Comparison of ENCODE assay signal across 24 mouse cellular contexts in genomic region chr12:40906807-40907206, GRCm38 (mm10).
DNase-seq lines count a peak whose midpoint lies in the region; ATAC-seq and TF ChIP-seq lines count a peak whose summit lies in the region.
"Had no signal": no experiment of that assay in that cellular context is flagged by ENCODE, and none has a peak within 500 bp of the region (broad histone marks: within the 10 kb centered on the region; RNA-seq: fewer than 3 reads in every experiment).

No protein-coding gene starts in this region.

- no peaks in the 10 kb centered on the region for H3K36me3 ChIP-seq in kidney, embryonic 16.5 days (ENCODE audit: insufficient read depth, low read length)
- no peaks in the 10 kb centered on the region for H3K36me3 ChIP-seq in intestine, embryonic 15.5 days
- H3K36me3 ChIP-seq in intestine, postnatal 0 days (ENCODE audit: control insufficient read depth, insufficient read depth), result no peaks in the 10 kb centered on the region
- H3K36me3 ChIP-seq in stomach, postnatal 0 days (ENCODE audit: control insufficient read depth, insufficient read depth, low read length), result no peaks in the 10 kb centered on the region
- H3K36me3 ChIP-seq: embryonic facial prominence, embryonic 15.5 days; forebrain, embryonic 10.5 days; G1E; heart, embryonic 10.5 days; hindbrain, embryonic 13.5 days had no signal

- TF ChIP-seq CTCF in intestine, postnatal 0 days (IDR thresholded peaks at IDR 0.05; ENCODE audit: low read depth), result no peak
- no peak for TF ChIP-seq CTCF in stomach, postnatal 0 days (IDR thresholded peaks at IDR 0.05; ENCODE audit: low read depth)

- no peak overlapping the region for H3K4me2 ChIP-seq in kidney, embryonic 16.5 days (replicated peaks; ENCODE audit: low read depth, low read length)
- H3K4me2 ChIP-seq in intestine, embryonic 15.5 days (replicated peaks), result no peak overlapping the region
- H3K4me2 ChIP-seq in intestine, postnatal 0 days (replicated peaks; ENCODE audit: low read depth), result no peak overlapping the region
- H3K4me2 ChIP-seq in stomach, postnatal 0 days (replicated peaks; ENCODE audit: low read depth), result no peak overlapping the region
- H3K4me2 ChIP-seq: embryonic facial prominence, embryonic 15.5 days; hindbrain, embryonic 13.5 days had no signal

- ATAC-seq in kidney, embryonic 16.5 days (ENCODE audit: low FRiP score, low TSS enrichment), result no peak
- peak; percentile 72 for ATAC-seq in intestine, embryonic 15.5 days
- ATAC-seq in intestine, postnatal 0 days, result peak; percentile 59; the same call in 1 of the 2 replicates
- no peak for ATAC-seq in stomach, postnatal 0 days (ENCODE audit: low FRiP score, low TSS enrichment)
- ATAC-seq: CD4-positive, CD25-positive, alpha-beta regulatory T cell, adult 4 months; forebrain, embryonic 14.5 days had no signal

- H3K4me3 ChIP-seq in kidney, embryonic 16.5 days (ENCODE audit: low read length), result no peak overlapping the region
- H3K4me3 ChIP-seq in intestine, embryonic 15.5 days (replicated peaks), result no peak overlapping the region
- no peak overlapping the region for H3K4me3 ChIP-seq in intestine, postnatal 0 days (ENCODE audit: low read depth, low read length)
- no peak overlapping the region for H3K4me3 ChIP-seq in stomach, postnatal 0 days (ENCODE audit: low read depth, low read length)
- H3K4me3 ChIP-seq: embryonic facial prominence, embryonic 15.5 days; erythroblast, embryonic 14.5 days; forebrain, embryonic 10.5 days; gastrocnemius, adult 2 months; heart, embryonic 10.5 days; hindbrain, embryonic 13.5 days had no signal

- H3K27ac ChIP-seq in kidney, embryonic 16.5 days (ENCODE audit: low read length), result no peak overlapping the region
- H3K27ac ChIP-seq in intestine, embryonic 15.5 days, result no peak overlapping the region
- no peak overlapping the region for H3K27ac ChIP-seq in intestine, postnatal 0 days (ENCODE audit: low read depth, low read length)
- no peak overlapping the region for H3K27ac ChIP-seq in stomach, postnatal 0 days (replicated peaks)
- H3K27ac ChIP-seq: embryonic facial prominence, embryonic 15.5 days; forebrain, embryonic 10.5 days; gastrocnemius, adult 2 months; heart, embryonic 10.5 days; hindbrain, embryonic 13.5 days had no signal

- H3K4me1 ChIP-seq in kidney, embryonic 16.5 days (ENCODE audit: insufficient read depth, low read length), result no peaks in the 10 kb centered on the region
- no peaks in the 10 kb centered on the region for H3K4me1 ChIP-seq in intestine, embryonic 15.5 days (replicated peaks)
- H3K4me1 ChIP-seq in intestine, postnatal 0 days (replicated peaks; ENCODE audit: control insufficient read depth, insufficient read depth, low read length), result peaks cover 2% of the 10 kb centered on the region; the same call in 1 of the 2 replicates
- no peaks in the 10 kb centered on the region for H3K4me1 ChIP-seq in stomach, postnatal 0 days (replicated peaks; ENCODE audit: control insufficient read depth, insufficient read depth)
- H3K4me1 ChIP-seq: embryonic facial prominence, embryonic 15.5 days; heart, embryonic 10.5 days had no signal

- H3K9me3 ChIP-seq in kidney, embryonic 16.5 days (ENCODE audit: low read length), result no peaks in the 10 kb centered on the region
- no peaks in the 10 kb centered on the region for H3K9me3 ChIP-seq in intestine, embryonic 15.5 days
- H3K9me3 ChIP-seq in intestine, postnatal 0 days (ENCODE audit: control insufficient read depth), result no peaks in the 10 kb centered on the region
- no peaks in the 10 kb centered on the region for H3K9me3 ChIP-seq in stomach, postnatal 0 days (ENCODE audit: control insufficient read depth, low read length)
- H3K9me3 ChIP-seq: embryonic facial prominence, embryonic 15.5 days; forebrain, embryonic 10.5 days; G1E; heart, embryonic 10.5 days; hindbrain, embryonic 13.5 days had no signal

- WGBS in kidney, embryonic 16.5 days, result 79% methylated on average over 2 of the region's 2 CpGs
- 65% methylated on average over 2 of the region's 2 CpGs for whole genome bisulfite sequencing in intestine, embryonic 15.5 days
- 69% methylated on average over 2 of the region's 2 CpGs for WGBS in intestine, postnatal 0 days
- WGBS in stomach, postnatal 0 days, result 85% methylated on average over 2 of the region's 2 CpGs

- no peak overlapping the region for H3K9ac ChIP-seq in kidney, embryonic 16.5 days (replicated peaks; ENCODE audit: low read length)
- H3K9ac ChIP-seq in intestine, embryonic 15.5 days, result no peak overlapping the region
- H3K9ac ChIP-seq in intestine, postnatal 0 days (ENCODE audit: low read depth, low read length), result no peak overlapping the region
- no peak overlapping the region for H3K9ac ChIP-seq in stomach, postnatal 0 days (ENCODE audit: low read length)
- H3K9ac ChIP-seq: embryonic facial prominence, embryonic 15.5 days; hindbrain, embryonic 13.5 days had no signal

- no peaks in the 10 kb centered on the region for H3K27me3 ChIP-seq in kidney, embryonic 16.5 days (ENCODE audit: insufficient read depth, low read length)
- H3K27me3 ChIP-seq in intestine, embryonic 15.5 days (replicated peaks), result no peaks in the 10 kb centered on the region
- H3K27me3 ChIP-seq in intestine, postnatal 0 days (replicated peaks; ENCODE audit: control insufficient read depth, insufficient read depth, low read length), result no peaks in the 10 kb centered on the region
- no peaks in the 10 kb centered on the region for H3K27me3 ChIP-seq in stomach, postnatal 0 days (ENCODE audit: control insufficient read depth, insufficient read depth, low read length)
- H3K27me3 ChIP-seq: embryonic facial prominence, embryonic 15.5 days; hindbrain, embryonic 13.5 days had no signal

- no peak for TF ChIP-seq EP300 in stomach, postnatal 0 days (optimal IDR thresholded peaks at IDR 0.05)

- peak; percentile 11 for DNase-seq in kidney, postnatal 14 days
- DNase-seq in stomach, postnatal 0 days (ENCODE audit: low spot score), result peak; percentile 39
- no peak for DNase-seq in thymus, postnatal 0 days (ENCODE audit: low spot score)
- no peak for DNase-seq in spleen, postnatal 4 days (ENCODE audit: low spot score in 2 of 2)
- DNase-seq: adrenal gland, postnatal 10 days; cerebellum, adult 11 months; cerebellum, adult 8-10 months; cerebellum, postnatal 14 days; embryo, embryonic 11 days; gastrocnemius, adult 2 months; gastrocnemius, postnatal 25 days; heart, adult 18-20 months; heart, postnatal 10 days had no signal

Comparison
In these comparisons a context has a peak if more than half of its experiments do, and no peak if none do; other contexts are left out.
1. DNase-seq: peak in kidney, postnatal 14 days (single experiment) and stomach, postnatal 0 days (single experiment); none in thymus, postnatal 0 days (single experiment) and spleen, postnatal 4 days (0 of 2).
2. ATAC-seq: peak in intestine, embryonic 15.5 days (single experiment) and intestine, postnatal 0 days (single experiment); none in kidney, embryonic 16.5 days (single experiment) and stomach, postnatal 0 days (single experiment).